Mouse (Mus musculus): ENCODE measurements around the gene Usp31. TPM values are rescaled to one million over a fixed set of nuclear protein-coding genes. Genes with fewer than 3 reads are reported as not detected.

Gene Usp31
- polyA plus RNA-seq, 1 experiment = 13.2 TPM

DNA sequence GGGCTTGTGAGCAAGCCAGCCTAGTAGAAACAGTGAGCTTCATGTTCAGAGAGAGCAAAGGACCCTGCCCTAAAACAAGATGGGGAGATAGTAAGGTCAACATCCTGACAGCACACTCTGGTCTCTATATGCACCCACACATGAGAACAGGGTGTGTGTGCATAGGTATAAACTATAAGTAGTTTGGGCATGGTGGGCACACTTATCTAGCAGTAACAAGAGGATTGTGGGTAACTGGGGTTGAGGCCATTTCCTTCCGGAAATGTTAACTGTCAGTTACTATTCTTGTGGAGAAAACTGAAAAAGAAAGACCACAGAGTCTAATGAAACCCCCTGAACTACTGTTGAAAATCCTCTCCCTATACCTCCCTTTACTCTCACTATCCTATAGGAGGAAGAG, 112.4 kb downstream of the Usp31 start:
- TF ChIP-seq CTCF (IDR thresholded peaks at IDR 0.05; ENCODE audit: borderline replicate concordance, extremely low read depth, insufficient read depth, insufficient read length) (no peak), POLR2A (IDR thresholded peaks at IDR 0.05; ENCODE audit: borderline replicate concordance, extremely low read depth, insufficient read depth, insufficient read length, poor library complexity, severe bottlenecking) (no peak)
- DNase-seq (ENCODE audit: low read depth) = no peak

Other genes starting within 250 kb of the Usp31 start
- 0.04 TPM in 1 of 2 replicates, not detected in the other for gene Scnn1g, start 27.2 kb upstream of the Usp31 start, polyA plus RNA-seq (2012; rRNA removed)
- 0.15 and 0.19 TPM in 2 replicates for gene Scnn1b, start 157.8 kb upstream of the Usp31 start, polyA plus RNA-seq (2012; rRNA removed)

All from brain, embryonic 14.5 days (tissue).